Mouse (Mus musculus): Measurements from ENCODE around the gene Rtn4rl1. TPM values are rescaled to one million over a fixed set of nuclear protein-coding genes. Genes with fewer than 3 reads are reported as not detected.
A peak's percentile ranks its signal among the peaks of the same experiment; 100 is the strongest.

Rtn4rl1 gene
- total RNA-seq, 2 experiments from 2014 or later = 86.2 to 91.0 TPM

DNA sequence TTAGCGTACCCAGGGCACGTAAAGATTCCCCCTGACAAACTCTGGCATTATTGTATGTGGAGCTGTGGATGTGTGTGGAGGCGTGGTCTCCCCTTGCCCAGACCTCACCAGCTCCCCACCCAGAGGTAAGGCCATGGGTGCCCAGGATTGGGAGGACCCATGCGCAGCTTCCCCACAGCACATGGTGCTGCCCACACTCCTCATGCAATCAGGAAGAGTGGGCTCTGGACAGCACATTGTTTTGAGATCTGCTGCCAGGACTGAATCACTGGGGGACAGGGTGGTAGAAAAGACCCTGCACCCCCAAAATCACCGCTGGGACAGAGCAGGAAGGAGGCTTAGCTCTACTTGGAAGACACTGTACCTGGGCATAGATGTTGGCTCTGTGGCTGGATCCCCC, 9.0 kb upstream of the Rtn4rl1 start:
- peak; percentile 55 to 66 for DNase-seq (ENCODE audit: low spot score in 2 of 2)

DNA sequence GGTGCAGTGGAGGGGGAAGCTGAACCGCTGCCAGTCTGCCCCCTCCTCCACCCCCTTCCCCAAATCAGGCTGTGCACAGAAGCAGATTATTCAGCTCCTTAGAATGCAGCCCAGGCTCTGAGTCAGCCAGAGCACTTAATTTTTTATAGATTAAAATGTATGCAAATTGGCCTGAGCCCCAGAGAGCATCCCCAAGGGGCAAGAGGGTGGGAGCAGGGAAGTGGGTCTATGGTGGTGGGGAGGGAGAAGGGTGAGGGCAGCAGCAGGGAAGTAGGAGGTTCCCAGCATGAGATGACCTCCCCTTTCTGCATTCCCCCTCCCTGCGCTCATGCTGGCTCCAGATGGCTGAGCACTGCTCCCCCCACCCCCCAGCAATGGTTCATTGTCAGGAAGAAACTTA, 8.6 kb upstream of the Rtn4rl1 start:
- DNase-seq (ENCODE audit: low spot score in 2 of 2) = no peak

DNA sequence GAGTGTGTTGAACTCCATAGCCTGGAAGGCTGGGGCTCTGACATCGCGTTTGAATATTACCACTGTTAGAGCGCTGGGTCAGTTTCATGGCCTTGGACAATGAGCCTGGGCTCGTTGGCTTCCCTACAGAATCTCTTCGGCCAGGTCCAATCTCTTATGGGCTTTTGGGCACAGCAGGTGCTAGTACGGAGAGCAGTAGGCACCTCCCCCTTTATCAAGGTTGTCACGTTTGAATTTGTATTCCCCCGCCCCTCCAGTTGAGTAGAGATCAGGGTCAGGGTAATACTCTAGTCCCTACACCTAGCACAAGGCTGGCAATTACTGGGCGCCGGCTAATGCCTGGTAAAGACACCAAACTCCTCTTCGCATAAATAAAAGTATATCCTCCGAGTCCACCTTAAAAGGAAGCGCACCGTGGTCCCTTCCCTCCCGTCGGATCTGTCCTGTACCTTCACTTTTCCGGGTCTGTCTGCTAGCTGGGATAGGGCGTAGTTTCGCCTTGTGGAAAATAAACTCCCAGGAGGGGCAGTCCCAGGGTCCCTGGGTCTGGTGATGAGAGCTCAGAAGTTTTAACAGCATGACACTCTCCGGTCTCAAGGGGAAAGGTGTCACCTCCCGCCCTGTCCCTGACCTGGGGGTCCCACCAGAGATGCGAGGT, 3.7 kb upstream of the Rtn4rl1 start:
- no peak for DNase-seq (ENCODE audit: low spot score in 2 of 2)

DNA sequence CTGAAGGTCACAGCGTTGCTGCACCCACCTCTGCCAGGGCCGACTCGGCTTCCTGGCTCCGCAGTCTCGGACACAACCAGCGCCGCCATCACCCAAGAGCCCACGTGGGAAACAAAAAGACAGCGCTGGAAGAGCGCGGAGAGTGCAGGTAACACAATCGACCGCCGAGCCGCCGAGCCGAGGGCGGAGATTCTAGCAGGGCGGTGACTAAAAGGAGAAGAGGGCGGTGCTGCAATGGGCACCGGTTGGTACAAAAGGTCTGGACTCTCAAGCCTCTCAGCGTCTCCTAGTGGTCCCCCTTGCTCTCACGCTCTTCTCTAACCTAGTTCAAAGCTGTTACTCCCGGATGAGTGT, 3.2 kb upstream of the Rtn4rl1 start:
- DNase-seq (ENCODE audit: low spot score in 2 of 2) = peak; percentile 79 to 88

DNA sequence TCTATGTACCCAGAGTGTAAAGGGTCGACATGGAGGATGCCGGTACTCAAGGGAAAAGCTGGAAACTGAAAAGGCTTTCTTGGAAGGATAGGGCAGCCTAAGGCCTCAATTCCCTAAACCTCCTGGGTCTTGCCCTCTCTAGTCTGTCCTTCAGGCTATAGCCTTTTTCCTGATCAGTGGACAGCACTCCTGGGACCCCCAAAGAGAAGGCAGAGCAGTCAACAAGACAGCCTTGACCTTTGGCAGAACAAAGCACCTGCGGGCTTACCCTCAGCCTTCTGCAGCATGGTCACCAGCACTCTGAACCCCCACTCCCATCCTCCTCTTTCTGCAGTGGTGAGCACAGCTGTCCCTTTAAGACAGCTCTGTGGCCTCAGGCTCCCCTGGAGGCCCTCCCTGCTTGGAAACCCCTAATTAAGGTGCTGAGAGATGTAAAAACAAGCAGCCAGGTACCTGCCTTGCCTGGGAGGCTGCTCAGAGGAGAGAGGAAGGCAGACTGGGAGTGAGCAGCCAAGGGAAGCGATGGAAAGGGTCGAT, 2.6 kb upstream of the Rtn4rl1 start, which contains the start of gene Dph1:
Gene Dph1 (minus strand): TSS at position 337 of the 537 bp plus-strand sequence.
- no peak for DNase-seq (ENCODE audit: low spot score in 2 of 2)

DNA sequence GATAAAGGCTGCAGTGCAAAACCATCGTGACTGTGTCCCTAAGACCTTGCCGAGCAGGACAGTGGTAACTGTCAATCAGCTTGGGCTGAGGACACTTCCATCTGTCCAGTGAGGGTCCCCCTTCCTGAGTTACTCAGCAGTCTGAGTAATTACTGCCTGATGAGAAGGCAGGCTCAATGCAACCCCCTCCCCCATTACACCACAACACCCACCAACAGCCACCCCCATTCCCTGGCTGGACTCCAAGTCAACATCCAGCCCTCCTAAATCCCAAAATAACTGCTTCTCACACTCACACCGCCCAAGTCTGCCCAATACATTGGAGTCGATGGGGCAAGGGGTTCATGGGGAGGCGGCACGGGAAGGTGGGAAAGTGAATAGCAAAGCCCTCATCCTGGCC, 1.7 kb upstream of the Rtn4rl1 start:
- no peak for DNase-seq (ENCODE audit: low spot score in 2 of 2)

DNA sequence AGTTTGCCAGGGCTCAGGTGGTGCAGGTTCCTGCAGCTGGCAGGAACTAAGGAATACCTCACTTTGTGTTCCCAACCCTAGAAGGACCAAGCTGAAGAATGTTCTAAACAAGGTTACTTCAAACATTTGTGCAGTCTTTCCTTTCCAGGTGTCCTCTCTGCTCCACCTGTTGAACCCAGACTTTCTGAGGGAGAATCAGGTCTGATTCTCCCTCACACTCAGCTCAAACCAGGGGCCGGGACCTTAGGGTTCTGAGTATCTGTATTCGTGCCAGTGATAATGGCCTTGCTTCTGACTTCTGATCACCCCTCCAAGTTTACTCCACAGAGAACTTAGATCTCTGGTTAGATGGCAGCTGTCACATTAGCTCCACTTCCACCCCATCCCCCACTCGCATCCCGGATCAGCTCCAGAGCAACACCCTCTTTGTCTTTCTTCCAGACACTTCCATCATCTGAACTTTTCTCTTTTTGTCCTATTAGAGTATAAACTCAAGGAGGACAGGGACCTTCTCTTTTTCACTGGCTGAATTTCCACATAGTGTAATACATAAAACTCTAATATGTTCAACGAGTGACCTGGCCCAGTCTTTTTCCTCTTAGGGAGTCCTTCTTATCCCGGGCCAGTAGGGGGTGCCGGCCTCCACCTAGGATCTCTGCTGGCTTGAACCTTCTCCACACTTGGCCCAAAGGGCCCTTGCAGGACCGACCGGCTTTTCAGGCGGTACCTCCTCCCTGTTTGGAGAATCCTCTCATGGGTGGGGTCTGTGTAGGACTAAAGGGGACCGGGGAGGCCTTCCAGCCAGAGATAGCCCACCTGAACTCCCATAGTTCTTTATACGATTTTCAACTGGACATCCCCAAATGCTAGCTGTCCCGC, 1.0 kb upstream of the Rtn4rl1 start:
- peak; percentile 71 to 77 for DNase-seq (ENCODE audit: low spot score in 2 of 2)

DNA sequence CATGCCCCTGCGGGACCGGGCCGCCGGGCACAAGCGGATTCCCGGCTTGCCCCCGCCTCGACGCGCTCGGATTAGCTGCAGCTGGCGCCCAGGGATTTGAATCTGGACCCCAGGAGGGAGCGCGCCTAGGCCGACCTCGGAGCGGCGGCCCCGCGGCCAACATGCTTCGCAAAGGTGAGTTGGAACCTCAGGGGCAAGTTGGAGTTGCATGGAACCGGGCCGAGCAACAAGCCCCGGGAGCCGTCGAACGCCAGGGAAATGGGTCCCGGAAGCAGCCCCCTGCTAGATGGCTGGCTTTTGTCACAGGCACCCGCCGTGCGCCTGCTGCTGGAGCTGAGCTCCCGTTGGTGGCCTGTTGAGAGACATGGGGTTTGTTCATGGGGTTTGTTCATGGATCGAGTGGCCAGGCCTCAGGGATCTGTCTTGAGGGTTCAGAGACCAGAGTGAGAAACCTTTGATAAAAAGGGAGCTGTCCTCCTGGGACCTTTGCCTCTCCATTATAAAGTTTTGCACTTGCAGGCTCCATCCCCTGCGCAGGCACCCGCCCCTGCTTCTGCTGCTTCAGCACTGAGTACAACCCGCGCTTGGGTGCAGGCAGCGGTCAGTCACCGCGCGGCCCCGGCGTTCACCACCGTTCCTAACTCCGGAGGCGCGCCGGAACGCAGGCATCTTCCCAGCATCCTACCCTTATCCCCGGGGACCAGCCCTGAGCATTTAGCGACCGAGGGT, 702 bp downstream of the Rtn4rl1 start:
- DNase-seq (ENCODE audit: low spot score in 2 of 2) = no peak

DNA sequence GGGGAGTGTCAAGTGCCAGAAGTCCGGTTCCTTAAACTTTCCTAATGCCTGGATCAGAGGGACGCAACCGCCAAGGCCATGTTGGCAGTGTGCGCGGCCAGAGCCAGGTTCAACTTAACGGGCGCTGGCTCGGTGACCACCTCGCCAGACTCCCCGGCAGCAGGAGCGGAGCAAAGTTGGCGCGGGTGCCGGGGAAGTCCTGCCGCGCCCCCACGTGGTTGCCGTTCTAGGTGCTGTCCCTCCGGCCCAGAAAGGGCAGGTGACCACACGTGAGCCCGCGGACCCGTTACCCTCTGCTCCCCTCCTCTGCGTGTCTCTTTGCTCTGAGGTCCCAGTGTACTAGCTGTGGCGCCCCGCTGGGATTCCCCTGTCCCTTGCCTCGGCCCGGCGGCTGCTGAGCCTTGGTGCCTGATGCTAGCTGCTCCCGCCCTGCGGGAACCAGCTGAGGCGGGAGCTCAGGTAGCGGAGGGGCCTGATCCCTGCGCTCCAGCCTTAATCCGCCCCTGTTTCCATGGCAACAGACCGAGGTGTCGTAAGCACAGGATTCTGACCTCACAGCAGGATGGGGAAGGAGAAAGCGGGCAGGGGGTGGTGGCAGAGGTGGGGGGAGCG, 1.4 kb downstream of the Rtn4rl1 start:
- DNase-seq (ENCODE audit: low spot score in 2 of 2) = peak; percentile 44 to 63

DNA sequence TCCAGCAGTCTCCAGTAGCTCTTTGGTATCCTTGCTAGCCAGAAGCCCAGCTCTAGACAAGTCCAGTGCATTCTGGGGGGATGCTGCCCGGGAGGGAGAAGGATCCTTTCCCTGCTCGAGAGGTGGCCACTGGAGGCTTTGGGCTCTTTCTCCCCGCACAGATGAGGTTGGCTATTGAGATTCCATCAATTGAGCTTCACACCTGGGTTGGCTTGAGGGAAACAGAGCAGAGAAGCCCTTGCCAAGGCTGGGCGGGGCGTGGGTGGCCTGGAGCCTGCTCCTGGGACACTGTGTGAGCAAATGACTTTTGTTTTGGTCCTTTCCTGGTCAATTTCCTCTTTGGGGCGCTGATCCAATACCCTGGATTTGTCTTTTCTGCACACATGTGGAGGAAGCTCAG, 2.5 kb downstream of the Rtn4rl1 start:
- DNase-seq (ENCODE audit: low spot score in 2 of 2) = no peak

DNA sequence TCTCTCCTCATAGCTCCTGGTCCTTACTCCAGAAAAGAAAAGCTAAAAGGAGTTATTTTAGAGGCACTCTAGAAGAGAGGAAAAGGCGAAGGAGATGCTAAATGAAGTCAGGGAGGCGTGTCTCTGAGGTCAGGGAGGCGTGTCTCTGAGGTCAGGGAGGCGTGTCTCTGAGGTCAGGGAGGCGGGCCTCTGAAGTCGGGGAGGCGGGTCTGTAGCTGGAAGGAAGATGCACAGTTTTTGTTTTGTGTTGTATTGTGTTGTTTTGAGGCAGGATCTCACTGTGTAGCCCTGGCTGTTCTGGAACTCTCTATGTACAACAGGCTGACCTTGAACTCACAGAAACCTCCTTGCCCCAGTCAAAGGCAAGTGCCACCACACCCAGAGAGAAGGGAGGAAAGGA, 4.4 kb downstream of the Rtn4rl1 start:
- DNase-seq (ENCODE audit: low spot score in 2 of 2) = no peak

DNA sequence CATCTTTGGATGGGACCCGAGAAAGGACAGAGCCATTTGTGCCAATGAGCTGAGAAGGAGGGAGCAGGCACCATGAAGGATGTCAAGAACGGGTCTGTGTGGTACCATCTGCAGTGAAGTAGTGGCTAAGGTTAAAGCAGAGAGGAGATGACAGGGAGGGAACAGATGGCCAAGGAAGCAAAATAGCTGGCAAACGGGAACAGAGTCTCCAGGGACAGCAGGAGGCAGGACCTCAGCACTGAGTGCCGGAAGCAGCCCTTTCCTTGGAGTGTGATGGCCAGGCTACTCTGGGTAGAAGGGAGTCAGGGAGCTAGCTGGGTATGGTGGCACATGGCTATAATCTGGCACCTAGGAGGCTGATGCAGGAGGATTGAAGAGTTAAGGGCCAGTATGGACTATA, 5.2 kb downstream of the Rtn4rl1 start:
- no peak for DNase-seq (ENCODE audit: low spot score in 2 of 2)

DNA sequence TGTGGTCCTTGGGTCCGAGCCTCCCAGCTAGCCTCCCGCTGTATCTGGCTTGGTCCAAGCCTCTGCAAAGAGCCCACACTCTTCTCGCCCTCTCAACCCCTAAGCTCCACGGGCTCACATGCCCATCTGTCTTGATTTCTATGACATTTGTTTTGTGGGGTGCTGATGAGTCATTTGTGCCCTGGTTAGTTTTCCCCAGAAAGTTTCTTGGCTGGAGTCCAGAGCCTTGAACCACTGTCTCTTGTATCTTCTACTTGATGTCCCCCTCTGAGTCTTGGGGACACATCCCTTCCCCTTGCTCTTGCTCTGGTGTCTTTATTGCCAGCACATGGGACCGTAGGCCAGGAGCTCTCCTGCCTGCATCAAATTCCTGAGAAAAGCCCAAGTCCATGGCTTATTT, 6.4 kb downstream of the Rtn4rl1 start:
- DNase-seq (ENCODE audit: low spot score in 2 of 2) = no peak

DNA sequence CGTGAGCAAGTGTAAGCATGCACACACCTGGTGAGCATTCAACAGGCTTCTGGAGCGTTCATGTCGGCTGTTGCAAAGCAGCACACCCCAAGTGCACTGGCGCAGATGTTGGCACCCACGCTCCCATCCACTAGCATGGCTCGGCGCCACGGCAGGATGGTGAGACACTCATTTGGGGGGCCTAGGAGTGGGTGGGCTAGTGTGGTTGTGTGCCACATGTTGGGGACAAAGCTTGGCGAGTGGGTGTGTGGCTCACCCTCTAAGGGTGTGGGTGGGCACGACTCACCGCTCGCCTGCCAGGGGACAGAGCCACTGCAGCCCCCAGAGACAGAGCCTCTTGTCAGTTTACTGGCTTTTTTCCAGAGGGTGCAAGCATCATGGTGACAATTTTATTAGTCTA, 7.4 kb downstream of the Rtn4rl1 start:
- DNase-seq (ENCODE audit: low spot score in 2 of 2) = peak; percentile 83 to 89

DNA sequence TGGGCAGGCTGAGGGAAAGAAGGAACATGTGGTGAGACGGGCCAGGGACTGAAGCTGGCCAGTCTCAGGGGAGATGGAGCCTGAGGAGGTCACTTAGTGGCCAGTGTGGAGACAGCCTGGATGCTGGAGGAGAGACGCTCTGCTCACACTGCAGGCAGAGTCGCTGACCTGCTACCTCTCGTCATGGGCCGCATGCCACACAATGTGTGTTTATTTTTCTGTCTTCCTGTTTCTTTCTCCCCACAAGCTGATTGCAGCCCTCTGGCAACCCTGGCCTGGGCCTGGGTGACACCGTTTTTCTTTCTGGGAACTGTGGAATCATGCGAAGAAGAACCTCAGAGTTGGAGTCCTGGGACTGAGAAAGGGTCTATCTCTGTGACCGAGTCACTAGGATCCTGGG, 8.1 kb downstream of the Rtn4rl1 start:
- no peak for DNase-seq (ENCODE audit: low spot score in 2 of 2)

DNA sequence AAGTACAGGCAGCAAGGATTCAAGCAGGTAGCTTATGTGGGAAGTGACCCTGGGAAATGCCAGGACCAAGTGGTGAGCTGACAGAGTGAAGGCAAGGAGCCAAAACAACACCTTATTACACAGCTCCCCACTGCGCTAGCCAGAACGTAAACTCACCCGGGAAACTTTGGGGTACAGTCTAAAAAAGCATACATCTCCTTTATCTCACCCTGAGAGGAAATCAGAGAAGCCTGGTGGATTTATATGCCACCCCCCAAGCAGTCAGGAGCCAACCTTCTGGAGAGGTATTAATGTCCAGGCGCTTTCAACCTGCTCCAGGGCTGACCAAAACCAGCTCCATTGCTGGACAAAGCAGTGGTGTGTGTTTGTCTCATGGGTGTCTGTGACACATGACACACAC, 10.3 kb downstream of the Rtn4rl1 start:
- DNase-seq (ENCODE audit: low spot score in 2 of 2) = no peak

DNA sequence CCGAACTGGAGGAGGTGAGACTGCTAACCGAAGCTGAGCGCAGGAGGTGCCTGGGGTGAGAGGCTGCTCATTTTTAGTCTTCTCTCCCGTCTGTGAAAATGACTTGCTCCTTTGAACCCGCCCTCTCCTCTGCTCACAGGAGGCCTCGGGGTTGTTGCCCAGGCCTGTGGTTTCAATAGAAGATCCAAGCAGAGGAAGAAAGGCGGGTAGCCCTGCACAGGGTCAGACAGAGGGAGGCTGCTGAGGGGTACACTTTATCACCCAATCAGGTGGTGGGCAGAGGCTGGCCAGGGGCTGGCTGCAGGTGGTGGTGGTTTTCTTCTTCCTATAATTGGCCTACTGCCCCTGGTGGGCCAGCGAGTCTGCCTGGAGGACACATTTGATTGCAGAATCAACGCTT, 10.9 kb downstream of the Rtn4rl1 start:
- no peak for DNase-seq (ENCODE audit: low spot score in 2 of 2)

DNA sequence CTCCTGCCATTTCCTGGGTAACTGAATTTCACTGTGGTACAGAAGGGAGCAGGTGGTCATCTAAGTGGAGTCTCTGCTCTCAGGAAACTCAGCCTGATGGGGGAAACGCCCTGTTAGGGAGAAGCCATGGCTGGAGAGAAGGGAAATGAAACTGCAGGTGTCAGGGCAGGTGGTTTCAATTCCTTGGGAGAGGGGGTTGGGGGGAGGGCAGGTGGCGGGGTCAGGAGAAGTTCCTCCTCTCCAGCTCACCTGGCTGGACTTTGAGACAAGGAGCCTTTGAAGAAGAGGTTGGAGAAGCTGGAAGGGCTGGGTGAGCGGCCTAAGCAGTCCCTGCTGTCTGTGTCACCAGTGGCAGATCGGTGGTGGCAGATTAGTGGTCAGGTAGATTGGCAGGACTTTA, 12.8 kb downstream of the Rtn4rl1 start:
- no peak for DNase-seq (ENCODE audit: low spot score in 2 of 2)

DNA sequence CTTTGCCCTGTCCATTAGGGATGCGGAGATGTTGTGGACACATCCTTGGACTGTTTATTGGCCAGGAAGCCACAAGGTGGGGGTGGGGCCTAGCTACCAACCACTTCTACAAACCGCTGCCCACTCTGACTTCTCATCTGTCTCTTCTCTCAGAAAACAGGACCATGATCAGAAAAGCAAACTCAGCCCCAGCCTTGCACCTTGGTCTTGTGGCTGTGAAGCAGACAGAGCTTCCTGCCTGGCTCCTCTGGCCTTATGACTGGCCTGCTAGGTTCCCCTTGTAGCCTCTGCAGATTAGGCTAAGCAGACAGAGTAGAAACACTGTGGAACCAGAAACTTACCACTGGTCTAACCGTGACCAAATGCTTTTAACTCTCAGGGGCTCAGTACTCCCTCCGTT, 15.8 kb downstream of the Rtn4rl1 start:
- no peak for DNase-seq (ENCODE audit: low spot score in 2 of 2)

DNA sequence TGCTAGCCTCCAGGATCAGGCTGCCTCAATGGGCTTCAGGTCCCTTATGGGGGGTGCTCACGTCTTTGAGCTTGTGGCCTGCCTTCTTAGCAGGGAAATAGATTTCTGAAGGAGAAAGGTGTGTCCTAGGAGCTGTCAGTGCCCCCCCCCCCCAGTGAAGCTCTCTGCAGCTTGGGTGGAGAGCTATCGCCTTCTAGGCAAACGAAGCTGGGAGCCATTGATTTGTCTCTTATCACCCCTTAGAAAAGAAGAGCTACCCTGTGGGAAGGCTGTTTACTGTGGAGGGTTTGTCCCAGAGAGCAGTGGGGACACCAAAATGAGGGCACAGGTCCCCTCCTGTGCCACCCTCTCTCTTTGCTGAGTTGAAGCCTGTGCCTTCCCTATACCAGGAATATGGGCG, 16.5 kb downstream of the Rtn4rl1 start:
- no peak for DNase-seq (ENCODE audit: low spot score in 2 of 2)

DNA sequence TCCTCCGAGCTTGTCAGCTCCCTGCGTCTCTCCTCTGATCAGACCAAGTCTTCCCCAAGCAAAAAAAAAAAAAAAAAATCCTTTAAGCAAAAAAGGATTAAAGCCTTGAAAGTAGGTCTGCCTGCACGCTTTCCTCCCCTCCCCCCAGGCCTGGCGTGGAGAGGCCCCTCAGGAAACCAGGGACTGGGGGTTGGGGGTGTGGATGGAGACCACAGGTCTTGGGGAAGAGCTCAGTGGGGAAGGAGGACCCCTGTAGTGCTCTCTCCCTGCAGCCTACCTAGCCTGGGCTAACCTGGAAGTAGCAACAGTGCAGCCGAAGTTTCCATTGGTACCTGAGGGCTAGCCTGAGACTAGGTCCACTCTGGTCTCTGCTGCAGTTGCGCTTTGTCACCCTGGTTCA, 17.2 kb downstream of the Rtn4rl1 start:
- no peak for DNase-seq (ENCODE audit: low spot score in 2 of 2)

Measured in left cerebral cortex, adult 18-20 months (tissue).